In genomic region chr4:139650086-139650743, GRCm38 (mm10) we compare ENCODE assay signal across 28 mouse cellular contexts. TPM values are rescaled to one million over a fixed set of nuclear protein-coding genes. Genes with fewer than 3 reads are reported as not detected.
DNase-seq lines count a peak whose midpoint lies in the region; ATAC-seq and TF ChIP-seq lines count a peak whose summit lies in the region.
"Had no signal": no experiment of that assay in that cellular context is flagged by ENCODE, and none has a peak within 500 bp of the region (broad histone marks: within the 10 kb centered on the region; RNA-seq: fewer than 3 reads in every experiment).

No protein-coding gene starts in this region.

- no peak for DNase-seq in kidney, postnatal 25 days
- DNase-seq in lung, postnatal 0 days (ENCODE audit: low spot score), result no peak
- no peak for DNase-seq in lung, postnatal 14 days
- DNase-seq in kidney, adult 2 months, result no peak
- DNase-seq in forebrain, embryonic 11.5 days (ENCODE audit: low spot score), result no peak
- DNase-seq: adrenal gland, adult 2 months; adrenal gland, postnatal 14 days; cerebellum, adult 11 months; embryo, embryonic 11 days; forebrain, postnatal 0 days; gastrocnemius, adult 2 months; gastrocnemius, postnatal 14 days; heart, adult 11 months; heart, postnatal 36 days had no signal

- H3K27ac ChIP-seq in kidney, embryonic 16.5 days (ENCODE audit: low read length), result no peak overlapping the region
- no peak overlapping the region for H3K27ac ChIP-seq in lung, postnatal 0 days (ENCODE audit: low read length)
- peak overlapping the region; percentile 68 for H3K27ac ChIP-seq in intestine, embryonic 16.5 days (ENCODE audit: low read length)
- H3K27ac ChIP-seq in small intestine, adult 2 months (ENCODE audit: insufficient read depth, low read depth, low read length), result peak overlapping the region; percentile 85; the same call in 1 of the 2 replicates
- no peak overlapping the region for H3K27ac ChIP-seq in kidney, adult 2 months (ENCODE audit: insufficient read depth, low read depth, low read length)
- H3K27ac ChIP-seq in forebrain, embryonic 11.5 days (ENCODE audit: low read depth, low read length), result no peak overlapping the region
- H3K27ac ChIP-seq: forebrain, embryonic 10.5 days; gastrocnemius, adult 2 months; hindbrain, embryonic 12.5 days; hindbrain, postnatal 0 days had no signal

- H3K36me3 ChIP-seq in kidney, embryonic 16.5 days (ENCODE audit: insufficient read depth, low read length), result peaks cover 18% of the 10 kb centered on the region
- peaks cover 7% of the 10 kb centered on the region; the same call in 1 of the 2 replicates for H3K36me3 ChIP-seq in lung, postnatal 0 days (ENCODE audit: insufficient read depth, low read length)
- no peaks in the 10 kb centered on the region; the same call in 1 of the 2 replicates for H3K36me3 ChIP-seq in intestine, embryonic 16.5 days (ENCODE audit: control insufficient read depth, insufficient read depth, low read length)
- peaks cover 14% of the 10 kb centered on the region for H3K36me3 ChIP-seq in small intestine, adult 2 months (ENCODE audit: control insufficient read depth, insufficient read depth, low read length)
- H3K36me3 ChIP-seq in kidney, adult 2 months (ENCODE audit: control insufficient read depth, insufficient read depth, low read length), result peaks cover 9% of the 10 kb centered on the region; the same call in 1 of the 2 replicates
- H3K36me3 ChIP-seq in forebrain, embryonic 11.5 days (ENCODE audit: control insufficient read depth, insufficient read depth, low read length), result no peaks in the 10 kb centered on the region

- TF ChIP-seq EP300 in lung, postnatal 0 days (IDR thresholded peaks at IDR 0.05), result no peak

- H3K27me3 ChIP-seq in kidney, embryonic 16.5 days (ENCODE audit: insufficient read depth, low read length), result no peaks in the 10 kb centered on the region
- no peaks in the 10 kb centered on the region for H3K27me3 ChIP-seq in lung, postnatal 0 days (replicated peaks; ENCODE audit: insufficient read depth, low read length)
- H3K27me3 ChIP-seq in intestine, embryonic 16.5 days (replicated peaks; ENCODE audit: control insufficient read depth, insufficient read depth, low read length), result no peaks in the 10 kb centered on the region
- 0 out of 2 replicates have a peak, but pooled peaks cover 6% of the 10 kb centered on the region for H3K27me3 ChIP-seq in small intestine, adult 2 months (ENCODE audit: control insufficient read depth, insufficient read depth, low read length)
- H3K27me3 ChIP-seq in kidney, adult 2 months (replicated peaks; ENCODE audit: control insufficient read depth, insufficient read depth, low read length), result no peaks in the 10 kb centered on the region
- no peaks in the 10 kb centered on the region for H3K27me3 ChIP-seq in forebrain, embryonic 11.5 days (ENCODE audit: control insufficient read depth, insufficient read depth, low read length)

- TF ChIP-seq POLR2A in small intestine, adult 2 months (IDR thresholded peaks at IDR 0.05; ENCODE audit: low read depth, low read length), result no peak
- no peak for TF ChIP-seq POLR2A in kidney, adult 2 months (IDR thresholded peaks at IDR 0.05; ENCODE audit: low read depth, low read length)

- no peak for TF ChIP-seq CTCF in lung, postnatal 0 days (IDR thresholded peaks at IDR 0.05)
- no peak for TF ChIP-seq CTCF in small intestine, adult 2 months (IDR thresholded peaks at IDR 0.05; ENCODE audit: extremely low read depth, insufficient read length, insufficient replicate concordance, low read depth, low read length)
- TF ChIP-seq CTCF in kidney, adult 2 months (conservative IDR thresholded peaks at IDR 0.05; ENCODE audit: insufficient read depth, insufficient read length, low read depth, low read length), result no peak

- no peak overlapping the region for H3K4me3 ChIP-seq in kidney, embryonic 16.5 days (ENCODE audit: low read length)
- H3K4me3 ChIP-seq in lung, postnatal 0 days (ENCODE audit: low read depth, low read length), result no peak overlapping the region
- no peak overlapping the region for H3K4me3 ChIP-seq in intestine, embryonic 16.5 days (ENCODE audit: low read length)
- no peak overlapping the region for H3K4me3 ChIP-seq in small intestine, adult 2 months (ENCODE audit: low read depth, low read length)
- no peak overlapping the region for H3K4me3 ChIP-seq in kidney, adult 2 months (ENCODE audit: insufficient read depth, low read depth, low read length)
- no peak overlapping the region for H3K4me3 ChIP-seq in forebrain, embryonic 11.5 days (ENCODE audit: low read depth, low read length)
- H3K4me3 ChIP-seq: forebrain, embryonic 10.5 days; gastrocnemius, adult 2 months; hindbrain, embryonic 12.5 days had no signal

- ATAC-seq in kidney, embryonic 16.5 days (ENCODE audit: low FRiP score, low TSS enrichment), result peak; percentile 14; the same call in 1 of the 2 replicates
- ATAC-seq in lung, postnatal 0 days, result peak; percentile 35
- peak; percentile 97 for ATAC-seq in intestine, embryonic 16.5 days
- no peak for ATAC-seq in forebrain, embryonic 11.5 days (replicated peaks; ENCODE audit: low FRiP score)
- ATAC-seq: CD4-positive, CD25-positive, alpha-beta regulatory T cell, adult 4 months; forebrain, embryonic 14.5 days; forebrain, postnatal 0 days; hindbrain, postnatal 0 days had no signal

- H3K9me3 ChIP-seq in kidney, embryonic 16.5 days (ENCODE audit: low read length), result no peaks in the 10 kb centered on the region
- no peaks in the 10 kb centered on the region for H3K9me3 ChIP-seq in lung, postnatal 0 days (ENCODE audit: low read length)
- H3K9me3 ChIP-seq in intestine, embryonic 16.5 days (ENCODE audit: control insufficient read depth, low read length), result no peaks in the 10 kb centered on the region
- no peaks in the 10 kb centered on the region for H3K9me3 ChIP-seq in forebrain, embryonic 11.5 days (ENCODE audit: control insufficient read depth, low read length)
- H3K9me3 ChIP-seq: forebrain, embryonic 10.5 days; hindbrain, embryonic 12.5 days had no signal

- peak overlapping the region; percentile 19; the same call in 1 of the 2 replicates for H3K9ac ChIP-seq in kidney, embryonic 16.5 days (replicated peaks; ENCODE audit: low read length)
- H3K9ac ChIP-seq in lung, postnatal 0 days (replicated peaks; ENCODE audit: low read depth), result no peak overlapping the region
- no peak overlapping the region for H3K9ac ChIP-seq in intestine, embryonic 16.5 days (ENCODE audit: low read depth, low read length)
- no peak overlapping the region for H3K9ac ChIP-seq in forebrain, embryonic 11.5 days (ENCODE audit: low read length)
- H3K9ac ChIP-seq: forebrain, postnatal 0 days; hindbrain, embryonic 12.5 days had no signal

- H3K4me2 ChIP-seq in kidney, embryonic 16.5 days (replicated peaks; ENCODE audit: low read depth, low read length), result no peak overlapping the region
- no peak overlapping the region for H3K4me2 ChIP-seq in lung, postnatal 0 days (replicated peaks; ENCODE audit: low read depth, low read length)
- H3K4me2 ChIP-seq in intestine, embryonic 16.5 days (ENCODE audit: low read depth, low read length), result no peak overlapping the region
- no peak overlapping the region for H3K4me2 ChIP-seq in forebrain, embryonic 11.5 days (ENCODE audit: low read depth, low read length, severe bottlenecking)
- H3K4me2 ChIP-seq: heart, embryonic 11.5 days; hindbrain, embryonic 12.5 days had no signal

- peaks cover 8% of the 10 kb centered on the region; the same call in 1 of the 2 replicates for H3K4me1 ChIP-seq in kidney, embryonic 16.5 days (ENCODE audit: insufficient read depth, low read length)
- H3K4me1 ChIP-seq in lung, postnatal 0 days (ENCODE audit: insufficient read depth, low read depth, low read length), result no peaks in the 10 kb centered on the region
- H3K4me1 ChIP-seq in intestine, embryonic 16.5 days (ENCODE audit: control insufficient read depth, insufficient read depth, low read length), result peaks cover 13% of the 10 kb centered on the region
- peaks cover 20% of the 10 kb centered on the region for H3K4me1 ChIP-seq in small intestine, adult 2 months (ENCODE audit: control insufficient read depth, insufficient read depth, insufficient read length, low read length)
- no peaks in the 10 kb centered on the region for H3K4me1 ChIP-seq in kidney, adult 2 months (ENCODE audit: control insufficient read depth, insufficient read depth, low read length)
- no peaks in the 10 kb centered on the region for H3K4me1 ChIP-seq in forebrain, embryonic 11.5 days (replicated peaks; ENCODE audit: control insufficient read depth, insufficient read depth, low read length)

- WGBS in kidney, embryonic 16.5 days, result 67% methylated on average over 15 of the region's 15 CpGs
- WGBS in lung, postnatal 0 days, result 69% methylated on average over 15 of the region's 15 CpGs
- 50% methylated on average over 15 of the region's 15 CpGs for WGBS in intestine, embryonic 16.5 days
- WGBS in small intestine, adult 2 months, result 37% methylated on average over 15 of the region's 15 CpGs
- WGBS in kidney, adult 2 months, result 65% methylated on average over 15 of the region's 15 CpGs
- WGBS in forebrain, embryonic 11.5 days, result 81% methylated on average over 15 of the region's 15 CpGs

RNA-seq across cellular contexts. Expression of gene Tas1r2, which starts 3.1 kb away (rescaled TPM):
- polyA plus RNA-seq in kidney, embryonic 16.5 days (2015; fragmentation: Nextera tagmentation; extraction: Ambion mirVana), result not detected in 2 replicates
- polyA plus RNA-seq in lung, postnatal 0 days (2015; fragmentation: Nextera tagmentation; extraction: Ambion mirVana), result not detected in 2 replicates
- polyA plus RNA-seq in intestine, embryonic 16.5 days (2015; fragmentation: Nextera tagmentation; extraction: Ambion mirVana), result not detected in 2 replicates
- polyA plus RNA-seq in small intestine, adult 2 months (2012; rRNA removed), result 0.10 and 0.41 TPM in 2 replicates
- 0.08 and 0.14 TPM in 2 replicates for polyA plus RNA-seq in kidney, adult 2 months (2012; rRNA removed)
- not detected in 2 replicates for polyA plus RNA-seq in forebrain, embryonic 11.5 days (2014; fragmentation: Nextera tagmentation; extraction: Ambion mirVana)
- polyA plus RNA-seq: CD4-positive, CD25-positive, alpha-beta regulatory T cell, adult 4 months; cerebellum, adult 2 months; embryonic facial prominence, embryonic 11.5 days; embryonic facial prominence, embryonic 14.5 days; forebrain, embryonic 10.5 days; forebrain, embryonic 14.5 days; forebrain, postnatal 0 days; heart, embryonic 11.5 days; heart, embryonic 14.5 days; heart, postnatal 0 days; hindbrain, embryonic 12.5 days; hindbrain, postnatal 0 days had no signal

RNA-seq across cellular contexts. Expression of gene Aldh4a1, which starts 27.5 kb away (rescaled TPM):
- polyA plus RNA-seq in kidney, embryonic 16.5 days (2015; fragmentation: Nextera tagmentation; extraction: Ambion mirVana), result 133 and 149 TPM in 2 replicates
- 13.4 and 19.7 TPM in 2 replicates for polyA plus RNA-seq in lung, postnatal 0 days (2015; fragmentation: Nextera tagmentation; extraction: Ambion mirVana)
- polyA plus RNA-seq in intestine, embryonic 16.5 days (2015; fragmentation: Nextera tagmentation; extraction: Ambion mirVana), result 13.7 and 17.2 TPM in 2 replicates
- 48.3 and 110 TPM in 2 replicates for polyA plus RNA-seq in small intestine, adult 2 months (2012; rRNA removed)
- 517 and 605 TPM in 2 replicates for polyA plus RNA-seq in kidney, adult 2 months (2012; rRNA removed)
- 14.5 and 16.2 TPM in 2 replicates for polyA plus RNA-seq in forebrain, embryonic 11.5 days (2014; fragmentation: Nextera tagmentation; extraction: Ambion mirVana)

RNA-seq across cellular contexts. Expression of gene Gm21969, which starts 47.2 kb away (rescaled TPM):
- polyA plus RNA-seq in kidney, embryonic 16.5 days (2015; fragmentation: Nextera tagmentation; extraction: Ambion mirVana), result not detected in 2 replicates
- polyA plus RNA-seq in lung, postnatal 0 days (2015; fragmentation: Nextera tagmentation; extraction: Ambion mirVana), result not detected in 2 replicates
- not detected in 2 replicates for polyA plus RNA-seq in intestine, embryonic 16.5 days (2015; fragmentation: Nextera tagmentation; extraction: Ambion mirVana)
- polyA plus RNA-seq in small intestine, adult 2 months (2012; rRNA removed), result not detected in 2 replicates
- 0.02 and 0.08 TPM in 2 replicates for polyA plus RNA-seq in kidney, adult 2 months (2012; rRNA removed)
- polyA plus RNA-seq in forebrain, embryonic 11.5 days (2014; fragmentation: Nextera tagmentation; extraction: Ambion mirVana), result not detected in 2 replicates
- polyA plus RNA-seq: CD4-positive, CD25-positive, alpha-beta regulatory T cell, adult 4 months; embryonic facial prominence, embryonic 11.5 days; embryonic facial prominence, embryonic 14.5 days; forebrain, embryonic 10.5 days; forebrain, embryonic 14.5 days; forebrain, postnatal 0 days; heart, embryonic 11.5 days; heart, embryonic 14.5 days; heart, postnatal 0 days; hindbrain, embryonic 12.5 days; hindbrain, postnatal 0 days had no signal

Comparison
In these comparisons a context has a peak if more than half of its experiments do, and no peak if none do; other contexts are left out.
1. H3K27ac ChIP-seq: peak in intestine, embryonic 16.5 days (single experiment) and small intestine, adult 2 months (single experiment); none in kidney, embryonic 16.5 days (single experiment), lung, postnatal 0 days (single experiment), kidney, adult 2 months (single experiment) and forebrain, embryonic 11.5 days (single experiment).